Mouse (Mus musculus) megakaryocyte-erythroid progenitor cell, adult 5-6 weeks (primary cell): Measurements from ENCODE around the gene 2200002D01Rik. TPM values are rescaled to one million over a fixed set of nuclear protein-coding genes. Genes with fewer than 3 reads are reported as not detected.

Experiments
- ATAC-seq: replicated peaks from 2 replicates; pipeline ENCODE4 v1.8.0; 2016; ENCODE audit warnings: mild to moderate bottlenecking, inconsistent platforms; ENCODE audit not compliant: severe bottlenecking, poor library complexity, low FRiP score, low TSS enrichment
- total RNA-seq, 2 experiments: library from RNA; stranded (forward) in 1 of 2; stranded (reverse) in 1 of 2; fragments of 200-1000, 215-1000 nt in 1 of 2; fragments of >200 nt in 1 of 2; fragmentation: Nextera tagmentation in 1 of 2; gene quantifications; 2 replicates each; pipeline ENCODE4 v1.2.3; 2014 to 2017

Gene 2200002D01Rik
- total RNA-seq (2014; fragmentation: Nextera tagmentation) (0.74 and 0.98 TPM in 2 replicates), total RNA-seq (2017) (5.6 TPM in 1 of 2 replicates, not detected in the other)

DNA sequence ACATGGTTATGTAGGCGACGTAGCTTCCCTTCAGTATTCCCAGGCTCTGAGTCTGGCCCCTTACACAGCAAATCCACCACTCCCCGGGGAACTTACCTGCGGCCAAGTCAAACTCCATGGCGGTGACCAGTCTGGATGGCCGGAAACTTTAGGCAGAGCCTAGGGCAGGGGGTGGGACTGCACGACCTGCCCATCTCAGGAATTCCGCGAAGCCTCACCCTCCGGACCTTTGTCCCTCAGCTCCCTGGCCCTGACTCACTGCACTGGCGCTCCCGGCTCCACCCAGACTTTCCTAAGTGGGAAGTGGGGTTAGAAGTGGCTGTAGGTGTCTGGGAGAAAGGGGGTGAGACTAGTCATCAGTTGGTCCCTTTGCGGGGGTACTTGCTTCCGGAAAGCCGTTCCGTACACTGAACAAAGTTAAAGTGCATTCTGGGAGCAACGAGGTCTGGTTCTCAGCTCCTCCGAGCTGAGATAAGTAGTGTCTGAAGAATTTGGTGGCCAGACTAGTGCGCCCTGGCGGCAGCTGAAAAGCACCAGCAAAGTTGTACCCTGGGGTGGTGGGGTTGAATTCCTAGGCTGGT is at the start of gene 2200002D01Rik:
Gene 2200002D01Rik (minus strand): TSS at position 206 of the 581 bp plus-strand sequence.
- ATAC-seq = peak; percentile 31

DNA sequence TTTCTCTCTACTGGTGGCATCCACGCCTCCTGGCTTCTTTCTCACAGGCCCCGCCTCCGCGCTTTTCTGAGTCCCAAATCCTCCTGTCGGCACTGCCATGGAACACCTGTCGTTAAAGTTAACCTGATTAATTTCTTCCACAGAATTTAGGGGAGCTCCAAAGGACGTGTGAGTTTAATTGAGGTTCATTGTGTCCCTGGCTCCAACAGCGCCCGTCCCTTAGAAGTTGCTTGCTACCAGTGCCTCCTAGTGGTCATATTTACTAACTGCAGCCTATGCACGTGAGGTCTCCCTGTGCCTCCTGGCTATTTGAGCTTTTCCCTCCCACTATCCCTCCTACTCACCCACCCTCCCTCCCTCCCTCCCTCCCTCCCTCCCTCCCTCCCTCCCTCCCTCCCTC is 48.7 kb upstream of the 2200002D01Rik start:
- peak; percentile 83 for ATAC-seq

DNA sequence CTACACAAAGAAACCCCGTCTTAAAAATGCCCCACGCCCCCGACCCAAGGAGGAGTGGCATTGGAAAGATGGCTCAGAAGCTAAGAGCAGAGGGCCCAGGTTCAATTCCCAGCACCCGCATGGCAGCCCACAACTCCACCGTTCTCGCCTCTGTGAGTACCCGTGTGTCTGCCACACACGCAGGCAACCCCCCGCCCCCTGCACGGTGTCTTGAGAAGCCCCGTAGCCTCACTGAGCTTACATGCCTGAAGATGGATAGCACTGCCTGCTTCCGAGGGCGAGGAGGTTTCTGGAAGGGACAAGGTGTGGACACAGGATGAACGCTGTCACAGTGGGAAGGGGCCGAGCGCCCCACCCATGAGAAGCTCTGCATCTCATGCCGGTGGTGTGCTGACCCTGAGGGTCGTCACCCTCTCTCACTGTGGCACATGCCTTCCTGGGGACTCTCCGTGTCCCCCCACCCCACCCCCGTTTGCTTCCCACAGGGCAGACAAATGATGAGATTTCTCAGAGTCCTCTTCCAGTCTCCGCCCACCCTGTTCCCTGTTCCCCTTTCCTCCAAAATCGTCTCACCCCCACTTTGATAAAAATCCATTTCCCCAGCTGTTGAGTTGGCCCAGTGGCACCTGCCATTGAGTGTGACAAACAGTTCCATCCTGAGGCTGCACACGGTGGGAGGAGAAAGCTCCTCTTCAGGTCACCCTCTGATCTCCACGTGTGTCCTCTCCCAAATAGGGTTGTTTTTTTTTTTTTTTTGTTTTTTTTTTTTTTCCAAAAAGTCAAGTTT is 47.8 kb upstream of the 2200002D01Rik start:
- no peak for ATAC-seq

DNA sequence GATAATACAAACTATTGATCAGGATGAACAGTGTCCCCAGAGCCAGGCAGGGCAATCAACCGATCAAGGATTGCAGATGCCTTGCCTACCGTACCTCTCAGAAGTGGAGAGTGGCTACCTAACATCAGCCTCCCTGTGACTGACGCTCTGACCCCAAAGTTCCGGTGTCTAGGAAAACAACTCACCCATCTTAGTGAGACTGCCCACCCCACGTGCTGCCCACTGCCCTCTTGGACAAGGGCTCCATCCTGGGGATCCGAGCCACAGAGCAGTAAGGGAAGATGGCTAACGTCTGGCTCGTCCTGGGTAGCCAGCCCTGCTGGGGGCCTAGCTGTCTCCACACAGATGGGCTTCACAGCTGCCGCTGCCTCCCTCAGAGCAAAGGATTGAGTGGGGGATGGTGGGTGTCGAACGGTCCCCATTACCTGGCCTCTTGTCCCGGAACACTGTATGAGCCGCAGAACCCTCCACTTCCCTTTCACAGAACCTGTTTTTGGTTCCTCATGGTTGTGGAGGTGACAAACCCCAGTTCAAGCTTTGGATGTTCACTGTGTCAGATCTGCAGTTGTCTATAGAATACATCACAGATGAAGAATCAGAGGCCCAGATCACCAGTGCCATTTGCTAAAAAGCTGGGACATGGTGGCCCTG is 46.0 kb upstream of the 2200002D01Rik start:
- no peak for ATAC-seq

DNA sequence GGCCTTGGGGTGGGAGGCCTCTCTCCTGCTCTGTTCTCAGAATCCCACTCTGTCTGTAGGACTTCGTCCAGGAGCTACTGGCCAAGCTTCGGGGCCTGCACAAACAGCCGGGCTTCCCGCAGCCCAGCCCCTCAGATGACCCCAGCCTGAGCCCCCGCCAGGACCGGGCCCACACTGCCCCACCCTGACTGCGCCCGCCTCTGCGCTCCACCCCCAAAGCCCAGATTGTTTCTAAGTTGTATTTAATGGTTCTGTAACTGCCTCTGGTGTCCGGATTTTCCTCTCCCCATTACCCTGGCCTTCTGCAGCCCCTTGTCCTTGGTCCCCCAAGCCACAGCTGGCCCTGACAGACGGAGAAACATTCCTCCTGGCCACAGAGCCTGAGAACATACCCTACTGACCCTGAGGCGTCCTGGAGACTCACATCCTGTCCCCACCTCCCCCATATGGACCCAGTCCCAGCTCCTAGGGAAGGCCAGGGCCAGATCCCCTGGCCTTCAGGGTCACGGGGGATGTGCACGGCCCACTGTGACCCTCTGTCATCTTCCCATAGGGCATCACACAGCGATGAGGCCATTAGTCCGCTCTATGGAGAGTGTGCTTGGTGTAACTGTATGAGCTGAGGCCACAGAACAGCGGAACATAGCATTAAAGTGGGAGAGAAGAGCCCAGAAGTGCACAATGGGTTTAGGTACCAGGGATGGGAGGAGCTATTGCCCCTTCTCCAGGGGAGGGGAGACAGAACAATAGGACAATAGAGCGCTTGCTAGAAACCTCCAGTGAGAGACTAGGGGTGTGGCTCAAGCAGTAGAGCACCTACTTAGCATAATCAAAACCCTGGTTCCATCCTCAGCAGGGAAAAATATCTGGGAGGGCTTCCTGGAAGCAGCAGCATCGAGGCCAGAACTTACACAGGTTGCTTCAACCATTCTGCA is 45.1 kb upstream of the 2200002D01Rik start:
- ATAC-seq = no peak

DNA sequence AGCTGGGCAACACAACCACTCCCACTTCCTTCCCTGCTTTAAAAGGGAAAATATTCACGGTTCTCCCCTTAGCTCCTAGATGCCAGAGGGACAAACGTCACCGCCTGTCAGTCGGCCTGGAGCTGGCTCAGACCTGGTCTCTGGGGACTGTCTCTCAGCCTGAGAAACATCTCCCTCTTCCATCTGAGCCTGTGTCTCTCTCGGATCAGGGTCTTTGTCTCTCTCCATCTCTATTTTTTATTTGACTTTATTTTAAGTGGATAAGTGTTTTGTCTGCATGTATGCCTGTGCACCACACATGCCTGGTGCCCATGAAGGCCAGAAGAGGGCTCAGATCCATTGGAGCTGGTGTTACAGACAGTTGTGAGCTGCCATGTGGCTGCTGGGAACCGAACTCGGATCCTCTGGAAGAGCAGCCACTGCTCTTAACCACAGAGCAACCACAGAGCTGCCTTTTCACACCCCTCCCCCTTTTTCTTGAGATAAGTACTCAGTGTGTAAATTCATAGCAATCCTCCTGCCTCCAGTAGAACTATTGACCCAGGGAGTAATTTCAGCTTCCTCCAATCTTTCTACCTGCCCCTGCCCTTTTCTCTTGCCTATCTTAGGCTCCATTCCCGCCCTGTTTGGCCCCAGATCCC is 44.3 kb upstream of the 2200002D01Rik start:
- ATAC-seq = no peak

DNA sequence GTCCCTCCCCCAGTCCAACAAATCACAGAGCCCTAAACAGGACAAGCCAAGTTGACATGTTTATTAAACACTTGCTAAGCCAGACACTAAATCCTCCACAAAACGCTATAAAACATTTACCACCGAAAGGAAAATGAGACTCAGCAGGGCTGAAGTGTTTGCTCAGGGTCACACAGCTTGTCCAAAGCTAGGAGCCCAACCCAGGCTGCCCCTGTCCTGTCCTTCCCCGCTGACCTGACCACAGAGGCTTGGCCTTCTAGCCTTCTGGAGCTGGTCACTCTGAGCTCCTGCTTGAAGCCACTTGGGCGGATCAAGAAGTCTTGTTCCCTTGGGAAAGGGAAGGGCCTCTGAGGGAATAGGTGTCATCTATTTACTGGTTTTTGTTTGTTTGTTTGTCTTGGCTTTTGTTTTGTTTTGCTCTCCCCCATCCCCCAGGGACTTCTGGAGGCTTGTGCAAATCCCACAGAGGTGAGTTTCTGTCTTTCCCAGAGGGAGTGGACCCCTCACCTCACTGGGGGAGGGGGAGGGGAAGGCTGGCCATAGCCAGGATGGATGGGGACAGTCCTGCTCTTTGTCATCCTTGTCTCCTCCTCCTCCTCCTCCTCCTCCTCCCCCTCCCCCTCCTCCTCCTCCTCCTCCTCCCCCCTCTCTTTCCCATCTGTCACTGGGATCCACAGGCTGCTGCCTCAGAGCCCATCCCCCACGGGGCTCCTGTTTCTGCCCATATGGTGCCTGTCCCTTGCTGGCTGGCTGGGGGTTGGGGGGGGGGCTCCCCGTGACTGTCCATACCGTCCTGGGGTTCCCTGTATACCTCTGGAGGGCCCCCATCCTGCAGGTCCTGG is 43.6 kb upstream of the 2200002D01Rik start:
- ATAC-seq = no peak

DNA sequence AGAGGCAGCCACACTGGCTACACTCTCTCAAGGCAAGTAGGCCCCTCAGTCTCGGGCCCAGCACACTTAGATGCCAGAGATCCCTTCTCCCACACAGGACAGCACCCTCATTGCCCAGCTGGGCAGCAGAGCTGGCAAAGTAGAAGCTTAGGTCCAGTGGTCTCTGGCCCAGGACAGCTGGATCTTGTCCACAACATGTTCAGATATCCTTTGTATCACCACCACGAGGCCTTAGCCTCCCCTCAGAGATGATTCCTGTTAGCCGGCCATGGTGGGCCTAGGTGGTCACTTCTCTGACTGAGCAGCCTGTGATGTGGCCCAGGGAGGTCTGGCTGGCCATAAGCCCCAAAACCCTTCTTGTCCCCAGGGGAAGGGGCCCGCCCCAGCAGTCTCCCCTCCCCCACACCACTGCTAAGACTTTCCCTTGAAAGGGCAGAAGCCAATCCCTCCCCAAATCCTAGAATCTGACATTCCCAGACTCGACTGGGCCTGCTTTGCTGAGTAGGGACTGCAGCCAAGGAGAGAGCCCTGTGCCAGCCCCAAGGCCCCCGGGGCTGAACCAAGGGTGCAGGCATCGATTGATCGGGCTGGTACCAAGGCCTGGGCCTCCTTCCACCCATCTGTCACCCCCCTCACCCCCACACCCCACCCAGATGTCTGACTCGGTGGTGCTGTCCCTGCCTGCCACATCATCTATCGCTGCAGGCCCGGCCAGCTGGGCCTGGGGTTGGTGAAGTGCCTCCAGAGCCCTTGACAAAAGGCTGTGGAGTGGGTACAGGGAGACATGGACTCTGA is 42.6 kb upstream of the 2200002D01Rik start:
- no peak for ATAC-seq

DNA sequence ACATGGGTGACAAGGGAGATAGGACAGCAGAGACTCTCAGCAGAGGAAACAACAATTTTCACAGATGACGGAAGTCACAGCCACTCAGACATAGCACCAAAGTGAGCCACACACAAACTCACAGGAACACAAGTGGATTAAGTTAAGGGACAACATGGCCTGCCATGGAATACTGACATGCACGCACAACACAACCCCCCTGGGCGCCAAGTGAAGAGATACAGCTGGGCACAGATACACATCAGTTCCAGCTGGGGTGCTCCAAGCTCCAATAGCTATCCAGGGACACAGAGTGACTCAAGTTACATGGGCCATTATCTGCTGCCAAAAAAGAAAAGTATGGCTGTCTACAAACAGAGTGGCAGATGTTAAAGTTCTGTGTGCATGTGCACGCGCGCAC is 41.6 kb upstream of the 2200002D01Rik start:
- ATAC-seq = no peak

DNA sequence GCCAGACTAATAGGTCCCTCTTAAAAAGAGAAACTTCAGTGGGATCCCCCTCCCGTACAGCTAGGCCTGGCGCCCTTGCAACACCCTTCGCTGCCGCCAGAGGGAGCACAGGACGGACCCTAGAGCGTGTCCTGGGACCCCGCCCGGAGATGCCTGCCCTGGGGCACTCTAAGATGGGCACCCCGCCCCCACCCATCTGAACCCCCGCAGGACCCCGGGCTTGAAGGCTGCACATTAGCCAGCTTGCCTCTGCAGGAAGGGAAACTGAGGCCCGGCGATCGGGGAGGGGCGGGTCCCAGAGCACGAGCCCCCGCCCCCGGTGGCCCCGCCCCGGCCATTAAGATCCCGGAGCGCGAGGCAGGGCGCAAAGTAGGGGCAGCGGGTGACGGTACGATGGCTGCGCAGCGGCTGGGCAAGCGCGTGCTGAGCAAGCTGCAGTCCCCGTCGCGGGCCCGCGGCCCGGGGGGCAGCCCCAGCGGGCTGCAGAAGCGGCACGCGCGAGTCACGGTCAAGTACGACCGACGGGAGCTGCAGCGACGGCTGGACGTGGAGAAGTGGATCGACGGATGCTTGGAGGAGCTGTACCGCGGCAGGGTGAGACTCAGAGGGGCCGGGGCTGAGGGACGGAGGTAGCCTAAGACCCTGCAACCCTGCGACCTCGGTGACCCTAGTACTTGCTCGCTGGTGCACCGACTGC is 40.8 kb upstream of the 2200002D01Rik start, which contains the start of gene Ppp1r14a:
Gene Ppp1r14a (plus strand): TSS at position 367 of the 697 bp plus-strand sequence.
- peak; percentile 68 for ATAC-seq

DNA sequence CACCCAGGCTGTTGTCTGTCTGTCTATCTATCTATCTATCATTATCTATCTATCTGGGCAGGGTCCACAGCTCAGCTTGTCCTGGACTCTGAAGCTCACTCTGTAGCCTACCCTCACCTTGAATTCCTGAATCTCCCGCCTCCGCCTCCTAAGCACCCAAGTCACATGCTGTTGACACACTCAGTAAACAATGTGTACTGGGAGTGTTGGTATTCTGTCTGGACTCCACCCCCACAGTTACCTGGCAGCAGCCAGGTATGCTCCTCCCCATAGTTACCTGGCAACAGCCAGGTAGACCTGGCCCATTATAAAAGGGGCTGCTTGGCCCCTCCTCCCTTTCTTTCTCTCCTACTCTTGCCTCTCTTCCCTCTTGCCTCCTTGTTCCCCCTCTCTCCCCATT is 39.8 kb upstream of the 2200002D01Rik start:
- no peak for ATAC-seq

DNA sequence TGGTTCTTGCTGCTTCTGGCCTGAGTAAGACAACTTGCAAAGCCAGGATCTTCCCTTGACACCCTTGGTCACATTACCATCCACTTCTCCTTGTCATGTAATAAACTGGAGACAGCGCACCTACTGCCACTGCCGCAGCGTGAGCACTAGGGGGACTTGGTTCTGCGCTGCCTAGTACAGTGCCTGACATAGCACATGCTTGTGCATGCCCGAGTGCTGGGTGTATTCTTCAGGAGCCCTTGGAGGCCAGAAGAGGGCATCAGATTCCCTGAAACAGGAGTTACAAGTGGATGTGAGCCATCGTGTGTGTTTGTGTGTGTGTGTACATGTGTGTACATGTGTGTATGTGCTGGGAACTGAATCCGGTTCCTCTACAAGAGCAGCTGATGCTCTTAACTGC is 39.2 kb upstream of the 2200002D01Rik start:
- 0 out of 2 replicates have a peak, but pooled peaks have one; percentile 19 for ATAC-seq

DNA sequence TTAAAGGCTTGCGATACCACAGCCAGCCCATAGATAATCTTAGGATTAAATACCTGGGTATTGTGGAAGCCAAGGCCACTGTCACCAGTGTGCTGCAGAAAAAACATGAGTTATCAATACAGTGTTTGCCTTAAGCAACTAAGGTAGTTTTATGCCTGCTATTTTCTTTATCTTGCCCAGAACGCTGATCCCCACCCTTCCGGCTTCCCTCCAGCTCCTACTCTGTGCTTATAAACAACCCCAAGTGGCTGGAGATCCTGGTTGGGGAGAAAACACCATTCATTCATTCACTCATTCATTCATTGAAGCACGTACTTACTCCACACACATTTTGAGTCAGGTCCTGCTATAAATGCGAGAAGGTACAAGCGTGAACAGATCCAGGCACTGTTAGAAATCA is 36.3 kb upstream of the 2200002D01Rik start:
- ATAC-seq = no peak

DNA sequence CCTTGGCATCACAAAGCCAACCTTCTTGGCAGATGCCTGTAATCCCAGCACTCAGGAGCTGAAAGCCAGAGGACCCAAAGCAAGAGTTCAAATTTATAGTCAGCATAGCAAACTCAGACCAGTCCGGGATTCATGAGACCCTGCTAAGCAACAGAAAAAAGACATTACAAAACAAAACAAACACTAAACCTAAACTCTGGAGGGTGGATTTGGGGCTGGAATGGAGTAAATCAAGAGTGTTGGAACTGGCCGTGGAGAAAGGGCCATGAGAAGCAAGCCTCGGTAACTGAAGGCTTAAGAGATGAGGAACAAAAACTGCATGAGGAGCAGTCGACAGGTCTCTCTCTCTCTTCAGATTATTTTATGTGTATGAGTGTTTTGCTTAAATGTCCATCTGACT is 35.6 kb upstream of the 2200002D01Rik start:
- no peak for ATAC-seq

DNA sequence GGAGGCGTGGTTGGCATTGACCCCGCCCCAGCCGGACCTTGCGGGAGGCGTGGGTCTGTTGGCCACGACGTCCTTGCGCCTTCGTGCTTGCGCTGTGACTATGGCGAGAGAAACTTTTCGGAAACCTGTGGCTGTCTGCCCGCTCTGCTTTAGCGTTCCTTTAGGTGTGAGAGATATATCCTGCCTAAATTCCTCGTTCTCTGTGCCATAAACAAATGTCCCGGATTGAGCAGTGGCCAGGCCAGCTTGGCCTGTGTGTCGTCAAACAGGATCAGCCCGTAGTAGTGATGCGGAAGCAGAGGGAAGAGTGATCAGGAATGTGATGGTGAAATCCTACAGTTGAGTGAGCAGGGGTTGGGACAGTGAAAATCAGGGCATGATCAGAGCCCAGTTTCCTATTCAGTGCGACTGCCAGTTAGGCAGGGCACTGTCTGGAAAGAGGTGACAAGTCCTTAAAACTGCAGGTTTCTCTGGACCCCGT is 33.8 kb upstream of the 2200002D01Rik start:
- no peak for ATAC-seq

DNA sequence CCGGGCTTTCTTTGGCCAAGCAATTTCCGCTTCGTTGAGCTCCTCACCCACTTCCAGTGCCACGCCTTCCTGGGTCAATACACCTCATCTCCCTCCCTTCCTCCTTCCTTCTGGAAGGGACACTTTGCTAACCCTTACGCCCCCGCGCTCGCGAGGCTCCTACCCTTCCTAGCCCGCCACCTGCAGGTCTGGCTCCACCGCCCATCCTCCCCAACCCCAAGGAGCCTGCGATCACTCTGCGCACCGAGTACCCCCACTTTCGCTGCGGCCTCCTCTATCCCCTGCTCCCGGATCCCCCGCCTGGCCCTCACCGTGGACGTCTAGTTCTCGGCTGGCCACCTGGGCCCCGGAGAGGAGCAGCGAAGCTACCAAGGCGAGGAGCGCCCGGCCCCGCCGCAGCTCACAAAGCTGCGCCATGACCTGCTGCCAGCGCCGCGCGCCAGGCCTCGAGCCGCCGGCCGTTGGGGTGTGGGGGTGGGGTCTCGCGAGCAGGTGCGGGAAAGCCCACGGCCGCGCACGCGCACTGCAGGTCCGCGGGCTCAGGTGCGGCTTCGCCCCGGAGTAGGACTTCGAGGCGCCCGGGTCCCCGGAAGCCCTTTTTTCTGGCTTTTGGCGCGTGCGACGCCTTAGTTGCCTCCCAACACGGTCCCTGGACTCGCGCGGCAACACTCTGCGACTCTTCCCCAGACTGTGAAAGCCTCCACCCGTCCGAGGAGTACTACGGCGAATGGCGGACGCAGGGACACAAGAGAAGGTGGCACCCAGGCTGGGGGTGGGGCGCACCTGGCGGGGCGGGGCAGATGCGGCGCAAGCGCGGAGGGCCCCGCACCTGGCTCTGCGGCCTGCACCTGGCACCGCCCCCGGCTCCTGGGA is 33.2 kb upstream of the 2200002D01Rik start, which contains the start of gene Spint2:
Gene Spint2 (minus strand): TSS at position 712 of the 873 bp plus-strand sequence.
- ATAC-seq = peak; percentile 51
